Mouse (Mus musculus): ENCODE measurements at regions not wholly inside any gene's neighbourhood (a gene's known extent, or its start where the extent isn't known, plus 50 kb on each side); places are given as distances from the start of the nearest gene placed in this dataset.

DNA sequence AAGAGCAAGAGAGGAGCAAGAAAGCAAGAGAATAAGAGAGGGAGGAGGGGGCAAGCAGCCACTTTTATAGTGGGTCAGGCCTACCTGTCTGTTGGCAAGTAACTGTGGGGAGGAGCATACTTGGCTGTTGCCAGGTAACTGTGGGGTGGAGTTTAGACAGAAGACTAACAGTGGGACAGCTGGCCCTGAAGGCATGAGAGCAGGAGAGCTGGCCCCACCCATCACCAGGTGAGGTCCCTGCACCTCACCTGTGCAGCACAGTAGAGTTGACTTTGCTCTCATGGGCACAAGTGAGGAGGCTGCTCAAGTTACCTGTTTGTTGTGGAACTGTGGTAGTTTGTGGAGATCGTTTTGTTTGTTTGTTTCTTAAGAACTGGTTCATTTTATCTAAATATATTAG, 208.1 kb downstream of the Spata18 start:
- no peak for ATAC-seq (ENCODE audit: insufficient read depth, low read depth)
- H3K9me3 ChIP-seq (replicated peaks; ENCODE audit: control insufficient read depth, low read length) = no peaks in the 10 kb centered on the region
- no peaks in the 10 kb centered on the region for H3K36me3 ChIP-seq (replicated peaks; ENCODE audit: control insufficient read depth, insufficient read depth, low read length)
- H3K9ac ChIP-seq (replicated peaks; ENCODE audit: low read depth, low read length) = no peak overlapping the region
- no peaks in the 10 kb centered on the region for H3K4me1 ChIP-seq (ENCODE audit: control insufficient read depth, insufficient read depth)
- no peak for DNase-seq (ENCODE audit: low spot score)
- H3K4me2 ChIP-seq (ENCODE audit: low read depth, low read length) = no peak overlapping the region
- no peak overlapping the region for H3K4me3 ChIP-seq (ENCODE audit: low read depth, low read length)
- WGBS = 83% methylated on average over 1 of the region's 1 CpGs
- no peaks in the 10 kb centered on the region for H3K27me3 ChIP-seq (ENCODE audit: control insufficient read depth, insufficient read depth, low read length)
- H3K27ac ChIP-seq (ENCODE audit: low read depth) = no peak overlapping the region
- TF ChIP-seq CTCF (IDR thresholded peaks at IDR 0.05; ENCODE audit: low read depth) (no peak), EP300 (IDR thresholded peaks at IDR 0.05; ENCODE audit: low read depth) (no peak)

DNA sequence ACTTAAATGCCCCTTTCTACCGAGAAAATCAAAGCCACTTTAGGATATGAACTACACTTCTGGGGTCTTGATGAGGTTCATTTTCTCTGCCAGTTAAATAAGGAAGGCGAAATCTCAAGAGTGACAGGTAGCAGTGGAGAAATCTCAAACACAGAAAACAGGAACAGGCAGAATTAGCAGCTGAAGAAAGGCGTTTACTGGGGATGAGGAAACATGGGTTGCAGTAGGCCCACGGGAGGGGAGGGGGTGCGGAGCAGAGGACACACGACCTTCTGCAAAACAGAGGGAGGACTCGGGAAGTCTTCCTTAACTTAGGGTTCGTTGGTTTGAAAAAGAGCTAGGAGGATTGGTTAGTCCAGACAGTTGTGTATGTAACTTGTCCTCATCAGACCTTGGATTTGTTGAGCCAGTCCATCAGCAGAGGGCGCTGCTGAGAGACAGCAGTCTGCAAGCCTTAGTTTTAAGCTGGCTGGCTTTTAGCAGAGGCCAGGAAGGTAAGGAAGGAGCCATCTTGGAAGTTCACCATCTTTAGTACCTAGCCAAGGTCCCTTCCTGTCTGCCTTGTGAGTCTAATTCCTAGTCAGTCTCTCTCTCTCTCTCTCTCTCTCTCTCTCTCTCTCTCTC, 204.0 kb downstream of the Usp46 start:
- DNase-seq (ENCODE audit: low spot score) = peak; percentile 40
- TF ChIP-seq CTCF (IDR thresholded peaks at IDR 0.05; ENCODE audit: low read depth) = peak; percentile 67
- no peak for TF ChIP-seq EP300 (IDR thresholded peaks at IDR 0.05; ENCODE audit: low read depth)
- WGBS = 71% methylated on average over 9 of the region's 9 CpGs
- no peak overlapping the region for H3K9ac ChIP-seq (replicated peaks; ENCODE audit: low read depth, low read length)
- H3K4me2 ChIP-seq (ENCODE audit: low read depth, low read length) = no peak overlapping the region
- H3K27ac ChIP-seq (ENCODE audit: low read depth) = no peak overlapping the region
- H3K27me3 ChIP-seq (ENCODE audit: control insufficient read depth, insufficient read depth, low read length) = no peaks in the 10 kb centered on the region
- H3K9me3 ChIP-seq (replicated peaks; ENCODE audit: control insufficient read depth, low read length) = no peaks in the 10 kb centered on the region
- no peak for ATAC-seq (ENCODE audit: insufficient read depth, low read depth)
- no peaks in the 10 kb centered on the region for H3K4me1 ChIP-seq (ENCODE audit: control insufficient read depth, insufficient read depth)
- no peaks in the 10 kb centered on the region for H3K36me3 ChIP-seq (replicated peaks; ENCODE audit: control insufficient read depth, insufficient read depth, low read length)
- no peak overlapping the region for H3K4me3 ChIP-seq (ENCODE audit: low read depth, low read length)

DNA sequence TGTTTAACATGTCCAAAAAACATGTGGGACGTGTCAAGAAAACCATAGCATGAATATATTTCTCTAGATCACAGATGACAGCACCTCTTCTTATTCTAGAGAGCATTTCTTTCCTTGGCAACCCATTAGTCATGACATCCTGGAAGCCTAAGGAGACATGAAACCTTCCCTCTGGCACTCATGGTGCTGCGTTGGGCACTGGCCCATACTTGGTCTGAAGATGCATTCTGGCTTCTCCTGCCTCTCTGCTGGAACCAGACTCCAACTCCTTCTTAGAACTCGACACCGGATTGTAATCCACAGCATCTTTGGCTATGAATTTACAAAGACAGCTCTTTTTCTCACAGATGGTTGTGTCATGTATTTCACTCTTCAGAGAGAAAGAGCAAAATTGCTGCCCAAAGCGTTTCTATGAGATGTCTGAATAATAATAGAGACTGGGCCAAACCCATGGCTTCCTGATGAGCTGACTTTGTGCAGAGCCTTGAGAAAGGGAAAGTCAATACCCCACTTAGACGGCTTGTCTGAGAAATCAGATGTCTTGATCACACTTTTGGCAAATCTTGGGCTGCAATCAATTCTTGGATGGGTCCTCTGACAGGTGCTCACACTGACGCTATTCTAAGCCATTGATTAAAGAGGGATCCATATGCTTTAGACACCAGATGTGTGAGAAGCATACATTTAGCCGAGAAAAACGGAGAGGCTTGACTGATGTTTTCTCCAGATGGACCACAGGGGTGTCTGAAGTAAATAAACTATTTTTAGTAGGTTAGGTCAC, 195.4 kb downstream of the Usp46 start:
- DNase-seq (ENCODE audit: low spot score) (no peak), ATAC-seq (ENCODE audit: insufficient read depth, low read depth) (no peak)
- Histone ChIP-seq H3K9ac (replicated peaks; ENCODE audit: low read depth, low read length) (no peak overlapping the region), H3K4me2 (ENCODE audit: low read depth, low read length) (no peak overlapping the region), H3K27me3 (ENCODE audit: control insufficient read depth, insufficient read depth, low read length) (no peaks in the 10 kb centered on the region), H3K27ac (ENCODE audit: low read depth) (no peak overlapping the region), H3K9me3 (replicated peaks; ENCODE audit: control insufficient read depth, low read length) (no peaks in the 10 kb centered on the region), H3K36me3 (replicated peaks; ENCODE audit: control insufficient read depth, insufficient read depth, low read length) (no peaks in the 10 kb centered on the region), H3K4me3 (ENCODE audit: low read depth, low read length) (no peak overlapping the region), H3K4me1 (ENCODE audit: control insufficient read depth, insufficient read depth) (peaks cover 8% of the 10 kb centered on the region; the same call in 1 of the 2 replicates)
- no peak for TF ChIP-seq CTCF (IDR thresholded peaks at IDR 0.05; ENCODE audit: low read depth)
- no peak for TF ChIP-seq EP300 (IDR thresholded peaks at IDR 0.05; ENCODE audit: low read depth)
- 73% methylated on average over 9 of the region's 9 CpGs for WGBS

DNA sequence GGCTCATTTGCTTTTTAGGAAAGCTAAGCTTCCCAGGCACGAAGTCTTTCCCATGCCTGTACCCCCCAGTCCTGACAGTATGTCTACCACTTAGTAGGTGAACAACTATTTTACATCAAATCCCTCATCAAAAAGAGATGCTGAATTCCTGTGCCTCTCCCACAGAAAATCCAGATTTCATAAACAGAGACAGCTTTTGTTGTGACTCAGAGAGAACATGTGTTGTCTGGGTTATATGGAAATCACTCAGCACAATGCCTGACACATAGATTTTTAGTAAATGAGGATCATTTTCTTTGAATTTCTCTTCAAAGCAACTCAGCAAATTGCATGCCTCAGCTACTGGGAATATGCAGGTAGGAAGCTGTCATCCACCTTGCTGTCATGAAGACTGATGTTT, 193.5 kb downstream of the Usp46 start:
- no peak for DNase-seq (ENCODE audit: low spot score)
- no peak overlapping the region for H3K4me2 ChIP-seq (ENCODE audit: low read depth, low read length)
- 81% methylated on average over 1 of the region's 1 CpGs for WGBS
- no peak for TF ChIP-seq EP300 (IDR thresholded peaks at IDR 0.05; ENCODE audit: low read depth)
- no peak for TF ChIP-seq CTCF (IDR thresholded peaks at IDR 0.05; ENCODE audit: low read depth)
- H3K4me3 ChIP-seq (ENCODE audit: low read depth, low read length) = no peak overlapping the region
- H3K9ac ChIP-seq (replicated peaks; ENCODE audit: low read depth, low read length) = no peak overlapping the region
- H3K27ac ChIP-seq (ENCODE audit: low read depth) = no peak overlapping the region
- H3K36me3 ChIP-seq (replicated peaks; ENCODE audit: control insufficient read depth, insufficient read depth, low read length) = no peaks in the 10 kb centered on the region
- H3K27me3 ChIP-seq (ENCODE audit: control insufficient read depth, insufficient read depth, low read length) = no peaks in the 10 kb centered on the region
- H3K4me1 ChIP-seq (ENCODE audit: control insufficient read depth, insufficient read depth) = peaks cover 8% of the 10 kb centered on the region; the same call in 1 of the 2 replicates
- H3K9me3 ChIP-seq (replicated peaks; ENCODE audit: control insufficient read depth, low read length) = no peaks in the 10 kb centered on the region
- no peak for ATAC-seq (ENCODE audit: insufficient read depth, low read depth)

DNA sequence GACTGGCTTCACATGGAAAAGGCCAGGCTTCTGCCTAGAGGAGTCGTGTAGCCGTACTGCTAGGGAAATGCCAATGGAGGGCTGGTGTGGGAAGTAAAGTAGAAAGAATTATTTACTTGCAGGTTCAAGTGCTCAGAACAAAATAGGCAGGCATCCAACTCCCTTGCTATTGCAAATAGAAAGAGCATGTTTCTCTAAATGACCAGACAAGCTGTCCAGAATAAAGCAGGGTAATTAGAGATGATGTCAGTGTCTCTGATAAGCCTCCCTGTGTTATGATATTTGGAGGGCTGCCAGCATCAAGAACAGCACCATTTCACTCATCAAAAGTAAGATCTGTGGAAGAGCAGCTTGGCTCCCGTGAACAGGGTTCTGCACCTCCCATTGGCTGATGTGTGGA, 192.4 kb downstream of the Usp46 start:
- no peak for TF ChIP-seq EP300 (IDR thresholded peaks at IDR 0.05; ENCODE audit: low read depth)
- TF ChIP-seq CTCF (IDR thresholded peaks at IDR 0.05; ENCODE audit: low read depth) = no peak
- H3K4me2 ChIP-seq (ENCODE audit: low read depth, low read length) = no peak overlapping the region
- no peak overlapping the region for H3K4me3 ChIP-seq (ENCODE audit: low read depth, low read length)
- DNase-seq (ENCODE audit: low spot score) = no peak
- no peak overlapping the region for H3K9ac ChIP-seq (replicated peaks; ENCODE audit: low read depth, low read length)
- no peaks in the 10 kb centered on the region for H3K36me3 ChIP-seq (replicated peaks; ENCODE audit: control insufficient read depth, insufficient read depth, low read length)
- H3K27ac ChIP-seq (ENCODE audit: low read depth) = no peak overlapping the region
- H3K9me3 ChIP-seq (replicated peaks; ENCODE audit: control insufficient read depth, low read length) = no peaks in the 10 kb centered on the region
- WGBS = 12% methylated on average over 3 of the region's 3 CpGs
- no peaks in the 10 kb centered on the region for H3K27me3 ChIP-seq (ENCODE audit: control insufficient read depth, insufficient read depth, low read length)
- ATAC-seq (ENCODE audit: insufficient read depth, low read depth) = no peak
- peaks cover 8% of the 10 kb centered on the region; the same call in 1 of the 2 replicates for H3K4me1 ChIP-seq (ENCODE audit: control insufficient read depth, insufficient read depth)
